Mouse (Mus musculus): ENCODE measurements around the gene Lhx1. TPM values are rescaled to one million over a fixed set of nuclear protein-coding genes. Genes with fewer than 3 reads are reported as not detected.

Lhx1 gene
- total and polyA plus RNA-seq, 2 experiments from 2014 or later: 5.3 to 7.9 TPM

- Histone ChIP-seq H3K4me3 (ENCODE audit: low read depth, low read length) (0 out of 2 replicates have a peak overlapping the region, but pooled peaks have one; percentile 2), H3K4me2 (ENCODE audit: low read depth) (no peak overlapping the region), H3K4me1 (ENCODE audit: insufficient read depth) (peaks cover 10% of the 10 kb centered on the region), H3K9ac (no peak overlapping the region), H3K27ac (ENCODE audit: low read depth, low read length) (no peak overlapping the region), H3K27me3 (ENCODE audit: insufficient read depth, low read length) (peaks cover 87% of the 10 kb centered on the region), H3K36me3 (ENCODE audit: insufficient read depth) (no peaks in the 10 kb centered on the region), H3K9me3 (ENCODE audit: low read length) (no peaks in the 10 kb centered on the region)
- DNase-seq (no peak), ATAC-seq (no peak)
- TF ChIP-seq CTCF (IDR thresholded peaks at IDR 0.05; ENCODE audit: low read depth): no peak
- 5% methylated on average over 24 of the region's 24 CpGs for WGBS
Observed at GRCm38 (mm10) chr11:84521751-84522299, 3.5 kb downstream of the Lhx1 start.

DNA sequence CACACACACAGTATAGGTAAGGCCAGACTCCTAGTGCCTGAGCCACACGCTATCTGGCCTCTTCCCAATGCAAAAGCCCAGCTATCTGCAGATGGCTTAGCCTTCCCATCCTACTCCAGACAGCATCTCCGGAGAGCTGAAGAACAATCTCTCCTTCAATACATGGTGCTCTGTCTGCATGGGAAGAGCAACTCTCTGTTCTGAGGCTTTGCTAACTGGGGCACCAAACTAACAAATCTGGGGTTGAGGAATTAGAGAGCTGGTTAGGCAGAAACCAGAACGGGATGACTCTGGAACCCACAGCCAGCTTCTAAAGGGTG lies 4.3 kb downstream of the Lhx1 start:
- ATAC-seq (no peak), DNase-seq (no peak)
- Histone ChIP-seq H3K36me3 (ENCODE audit: insufficient read depth) (no peaks in the 10 kb centered on the region), H3K27ac (ENCODE audit: low read depth, low read length) (no peak overlapping the region), H3K4me3 (ENCODE audit: low read depth, low read length) (no peak overlapping the region), H3K4me1 (ENCODE audit: insufficient read depth) (peaks cover 10% of the 10 kb centered on the region), H3K27me3 (ENCODE audit: insufficient read depth, low read length) (peaks cover 87% of the 10 kb centered on the region), H3K9ac (no peak overlapping the region), H3K9me3 (ENCODE audit: low read length) (no peaks in the 10 kb centered on the region), H3K4me2 (ENCODE audit: low read depth) (no peak overlapping the region)
- 10% methylated on average over 3 of the region's 3 CpGs for WGBS
- TF ChIP-seq CTCF (IDR thresholded peaks at IDR 0.05; ENCODE audit: low read depth): no peak

DNA sequence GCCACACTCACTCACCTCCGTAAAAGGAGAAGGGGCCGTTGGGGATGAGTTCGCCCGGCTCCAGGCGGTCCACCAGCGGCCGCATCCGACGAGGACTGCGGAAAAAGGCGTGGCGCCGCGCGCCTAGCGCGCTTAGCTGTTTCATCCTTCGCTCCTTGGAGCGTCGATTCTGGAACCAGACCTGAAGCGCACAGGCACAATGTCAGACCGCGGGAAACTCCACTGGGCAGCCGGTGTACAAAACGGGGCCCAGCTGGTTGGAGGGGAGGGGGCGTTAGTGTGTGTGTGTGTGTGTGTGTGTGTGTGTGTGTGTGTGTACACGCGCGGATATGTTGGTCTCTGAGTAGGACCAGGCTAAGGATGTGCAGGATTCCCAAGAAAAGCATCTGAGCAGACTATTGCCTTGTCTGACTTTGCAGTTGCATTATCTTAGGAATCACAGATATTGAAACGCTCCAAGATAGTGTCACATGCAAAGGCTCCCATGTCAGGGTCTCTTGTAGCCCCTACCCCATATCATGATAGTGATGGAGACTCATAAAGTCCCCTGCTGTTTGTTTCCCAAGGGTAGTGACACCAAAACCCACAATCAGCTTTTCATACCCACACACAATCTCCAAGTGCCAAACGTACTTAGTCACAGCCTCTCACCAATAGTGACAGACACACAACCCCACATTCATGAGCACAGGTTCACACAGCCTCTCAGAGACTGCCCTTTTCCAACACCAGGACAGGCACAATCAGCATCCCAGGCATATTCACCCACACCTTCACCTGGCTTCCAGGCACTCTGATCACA lies 4.9 kb downstream of the Lhx1 start:
- H3K4me2 ChIP-seq (ENCODE audit: low read depth): no peak overlapping the region
- no peak overlapping the region for H3K27ac ChIP-seq (ENCODE audit: low read depth, low read length)
- no peak for DNase-seq
- peaks cover 4% of the 10 kb centered on the region for H3K4me1 ChIP-seq (ENCODE audit: insufficient read depth)
- WGBS: 4% methylated on average over 31 of the region's 31 CpGs
- no peaks in the 10 kb centered on the region for H3K9me3 ChIP-seq (ENCODE audit: low read length)
- no peaks in the 10 kb centered on the region for H3K36me3 ChIP-seq (ENCODE audit: insufficient read depth)
- H3K27me3 ChIP-seq (ENCODE audit: insufficient read depth, low read length): peaks cover 88% of the 10 kb centered on the region
- no peak overlapping the region for H3K9ac ChIP-seq
- ATAC-seq: no peak
- H3K4me3 ChIP-seq (ENCODE audit: low read depth, low read length): no peak overlapping the region
- TF ChIP-seq CTCF (IDR thresholded peaks at IDR 0.05; ENCODE audit: low read depth): no peak

- H3K4me3 ChIP-seq (ENCODE audit: low read depth, low read length): no peak overlapping the region
- DNase-seq (no peak), ATAC-seq (no peak)
- no peaks in the 10 kb centered on the region for H3K9me3 ChIP-seq (ENCODE audit: low read length)
- no peak overlapping the region for H3K9ac ChIP-seq
- H3K27ac ChIP-seq (ENCODE audit: low read depth, low read length): no peak overlapping the region
- no peaks in the 10 kb centered on the region for H3K4me1 ChIP-seq (ENCODE audit: insufficient read depth)
- no peak for TF ChIP-seq CTCF (IDR thresholded peaks at IDR 0.05; ENCODE audit: low read depth)
- H3K4me2 ChIP-seq (ENCODE audit: low read depth): no peak overlapping the region
- H3K27me3 ChIP-seq (ENCODE audit: insufficient read depth, low read length): peaks cover 89% of the 10 kb centered on the region
- H3K36me3 ChIP-seq (ENCODE audit: insufficient read depth): no peaks in the 10 kb centered on the region
- WGBS: 4% methylated on average over 34 of the region's 34 CpGs
Observed at GRCm38 (mm10) chr11:84519576-84520268, 5.6 kb downstream of the Lhx1 start.

- DNase-seq: no peak
- Histone ChIP-seq H3K9me3 (ENCODE audit: low read length) (no peaks in the 10 kb centered on the region), H3K4me2 (ENCODE audit: low read depth) (no peak overlapping the region), H3K36me3 (ENCODE audit: insufficient read depth) (no peaks in the 10 kb centered on the region), H3K9ac (no peak overlapping the region), H3K4me3 (ENCODE audit: low read depth, low read length) (no peak overlapping the region), H3K27me3 (ENCODE audit: insufficient read depth, low read length) (peaks cover 88% of the 10 kb centered on the region), H3K27ac (ENCODE audit: low read depth, low read length) (no peak overlapping the region), H3K4me1 (ENCODE audit: insufficient read depth) (no peaks in the 10 kb centered on the region)
- ATAC-seq: no peak
- no peak for TF ChIP-seq CTCF (IDR thresholded peaks at IDR 0.05; ENCODE audit: low read depth)
- 8% methylated on average over 12 of the region's 12 CpGs for WGBS
Observed at GRCm38 (mm10) chr11:84519036-84519435, 6.3 kb downstream of the Lhx1 start.

- DNase-seq (no peak), ATAC-seq (no peak)
- no peaks in the 10 kb centered on the region for H3K9me3 ChIP-seq (ENCODE audit: low read length)
- TF ChIP-seq CTCF (IDR thresholded peaks at IDR 0.05; ENCODE audit: low read depth): no peak
- WGBS: 24% methylated on average over 5 of the region's 5 CpGs
- no peak overlapping the region for H3K27ac ChIP-seq (ENCODE audit: low read depth, low read length)
- no peaks in the 10 kb centered on the region for H3K36me3 ChIP-seq (ENCODE audit: insufficient read depth)
- no peak overlapping the region for H3K4me2 ChIP-seq (ENCODE audit: low read depth)
- peaks cover 80% of the 10 kb centered on the region for H3K27me3 ChIP-seq (ENCODE audit: insufficient read depth, low read length)
- no peak overlapping the region for H3K4me3 ChIP-seq (ENCODE audit: low read depth, low read length)
- no peak overlapping the region for H3K9ac ChIP-seq
- no peaks in the 10 kb centered on the region for H3K4me1 ChIP-seq (ENCODE audit: insufficient read depth)
Observed at GRCm38 (mm10) chr11:84518261-84518660, 7.1 kb downstream of the Lhx1 start.

- Histone ChIP-seq H3K27ac (ENCODE audit: low read depth, low read length) (no peak overlapping the region), H3K27me3 (ENCODE audit: insufficient read depth, low read length) (peaks cover 72% of the 10 kb centered on the region), H3K4me3 (ENCODE audit: low read depth, low read length) (no peak overlapping the region), H3K4me1 (ENCODE audit: insufficient read depth) (0 out of 2 replicates have a peak, but pooled peaks cover 5% of the 10 kb centered on the region), H3K9ac (no peak overlapping the region), H3K9me3 (ENCODE audit: low read length) (no peaks in the 10 kb centered on the region), H3K36me3 (ENCODE audit: insufficient read depth) (no peaks in the 10 kb centered on the region), H3K4me2 (ENCODE audit: low read depth) (no peak overlapping the region)
- TF ChIP-seq CTCF (IDR thresholded peaks at IDR 0.05; ENCODE audit: low read depth): no peak
- WGBS: 17% methylated on average over 2 of the region's 2 CpGs
- ATAC-seq (no peak), DNase-seq (no peak)
Observed at GRCm38 (mm10) chr11:84517431-84517830, 7.9 kb downstream of the Lhx1 start.

Measured in forebrain, postnatal 0 days (tissue).